Mouse (Mus musculus) heart, postnatal 14 days (tissue): Measurements from ENCODE around the gene Insc. TPM values are rescaled to one million over a fixed set of nuclear protein-coding genes. Genes with fewer than 3 reads are reported as not detected.

Source experiments
- DNase-seq, 2 experiments: peaks; one replicate each; pipeline ENCODE4 v3.0.0; 2021 to 2022
- intact Hi-C: fragments of 180-260 bp; cut with DNase I; formaldehyde crosslinking; loops from one replicate; pipeline ENCODE4 v1.15.1; 2025
- total RNA-seq, 2 experiments: library from RNA; stranded (reverse); gene quantifications; 2 replicates each; pipeline ENCODE4 v1.2.3; 2021

Insc gene
- total RNA-seq, 2 experiments from 2014 or later: 0.74 to 0.83 TPM

DNA sequence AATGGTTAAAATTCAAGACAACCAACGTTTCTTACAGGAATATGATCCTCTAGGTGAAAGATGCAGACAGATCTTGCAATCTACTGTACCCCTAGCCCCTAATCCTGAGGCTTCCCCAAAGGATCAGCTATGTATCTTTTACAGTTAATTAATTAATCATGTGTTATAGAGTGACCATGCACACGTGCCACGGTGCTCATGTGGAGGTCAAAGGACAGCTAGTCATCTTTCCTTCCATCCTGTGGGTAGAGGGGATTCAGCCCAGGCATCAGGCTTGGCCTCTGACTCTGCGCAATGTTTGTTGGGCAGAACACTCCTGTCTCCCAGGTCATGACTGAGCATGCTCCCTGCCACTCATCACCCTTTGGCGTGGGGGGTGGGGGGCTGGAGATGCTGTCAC is 74.4 kb downstream of the Insc start:
- intact Hi-C loops: loop anchor here (2.0 to 10.0 kb wide), 5 partner anchors 85 to 543 kb away; partner anchors contain the start of gene Psma1

DNA sequence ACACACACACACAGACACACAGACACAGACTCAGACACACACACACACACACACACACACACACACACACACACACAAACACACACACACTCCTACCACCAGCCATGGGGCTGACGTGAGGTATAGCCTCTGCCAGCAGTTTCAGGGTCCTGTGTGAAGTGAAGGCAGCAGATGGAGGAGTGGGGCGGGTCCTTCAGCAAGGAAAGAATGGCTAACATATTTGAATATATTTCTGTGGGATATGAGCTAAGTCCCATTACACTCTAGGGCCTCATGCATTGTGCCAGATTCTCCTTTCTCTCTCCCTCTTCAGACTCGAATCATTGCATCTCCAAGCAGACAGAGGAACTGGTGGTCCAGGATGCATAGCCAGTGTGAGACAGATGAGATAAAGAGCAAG is 74.9 kb downstream of the Insc start:
- DNase-seq: no peak
- intact Hi-C loops: loop anchor here (5.0 to 10.0 kb wide), 3 partner anchors 126 to 544 kb away; partner anchors contain the start of gene Psma1

More for the DNA sequence above, 74.4 kb downstream of the Insc start:
- no peak for DNase-seq

DNA sequence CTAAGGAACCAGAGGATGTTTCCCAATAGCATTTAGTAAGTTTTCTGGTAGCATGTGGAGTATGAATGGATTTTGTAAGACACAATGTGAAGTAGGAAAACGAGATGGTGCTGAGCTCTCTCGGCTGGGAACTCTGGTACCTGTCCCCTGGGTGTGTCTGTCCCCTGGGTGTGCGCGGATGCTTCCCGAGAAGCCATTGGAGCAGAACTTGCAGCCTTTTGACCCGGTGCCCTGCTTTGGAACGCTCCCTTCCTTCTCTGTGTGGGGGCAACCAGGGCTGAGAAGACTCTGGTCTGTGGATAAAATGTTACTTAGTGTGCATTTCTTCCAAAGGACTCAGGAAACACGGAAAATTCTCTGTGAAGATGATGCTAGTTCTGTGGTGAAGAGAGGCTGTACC is 75.3 kb downstream of the Insc start:
- intact Hi-C loops: loop anchor here (5.0 to 10.0 kb wide), 3 partner anchors 127 to 544 kb away; partner anchors contain the start of gene Psma1
- DNase-seq: no peak

DNA sequence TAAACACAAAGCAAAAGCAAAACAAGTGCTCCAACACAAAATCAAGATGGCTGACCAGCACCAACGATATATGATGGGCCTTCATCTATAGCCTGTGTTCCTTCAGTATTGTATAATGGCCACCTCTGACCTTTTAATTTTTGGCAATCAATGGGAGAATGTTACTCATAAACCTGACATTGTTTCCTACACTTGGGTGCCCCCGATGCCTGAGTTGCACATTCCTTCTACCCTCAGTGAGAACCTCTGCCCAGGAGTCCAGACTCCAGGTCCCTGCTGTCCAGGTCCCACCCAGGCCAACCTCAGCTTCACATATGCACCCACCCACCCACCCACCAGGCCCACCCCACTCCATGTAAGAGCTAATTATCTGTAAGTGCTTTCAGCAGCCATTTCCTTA is 79.2 kb downstream of the Insc start:
- intact Hi-C loops: no loop called here
- no peak for DNase-seq

DNA sequence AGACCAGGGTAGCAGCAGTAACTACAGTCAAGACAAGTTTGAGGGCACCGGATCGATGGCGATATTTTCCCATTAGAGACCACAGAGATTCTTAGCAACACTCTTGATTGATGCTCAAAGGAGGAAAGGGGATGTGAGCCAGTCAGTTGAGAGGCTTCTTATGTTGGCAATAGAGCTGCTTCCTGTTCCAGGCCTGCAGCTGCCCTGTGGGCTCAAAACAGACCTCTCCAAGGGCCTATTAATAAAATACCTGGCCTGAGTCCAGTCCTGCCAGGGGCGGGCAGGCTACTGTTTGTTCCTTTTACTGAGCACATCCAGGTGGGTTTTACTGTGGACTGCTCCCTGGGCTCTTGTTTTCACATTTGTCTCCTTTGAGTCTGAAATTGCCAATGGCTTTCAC is 83.9 kb downstream of the Insc start:
- peak; percentile 7 to 8 for DNase-seq
- intact Hi-C loops: no loop called here

DNA sequence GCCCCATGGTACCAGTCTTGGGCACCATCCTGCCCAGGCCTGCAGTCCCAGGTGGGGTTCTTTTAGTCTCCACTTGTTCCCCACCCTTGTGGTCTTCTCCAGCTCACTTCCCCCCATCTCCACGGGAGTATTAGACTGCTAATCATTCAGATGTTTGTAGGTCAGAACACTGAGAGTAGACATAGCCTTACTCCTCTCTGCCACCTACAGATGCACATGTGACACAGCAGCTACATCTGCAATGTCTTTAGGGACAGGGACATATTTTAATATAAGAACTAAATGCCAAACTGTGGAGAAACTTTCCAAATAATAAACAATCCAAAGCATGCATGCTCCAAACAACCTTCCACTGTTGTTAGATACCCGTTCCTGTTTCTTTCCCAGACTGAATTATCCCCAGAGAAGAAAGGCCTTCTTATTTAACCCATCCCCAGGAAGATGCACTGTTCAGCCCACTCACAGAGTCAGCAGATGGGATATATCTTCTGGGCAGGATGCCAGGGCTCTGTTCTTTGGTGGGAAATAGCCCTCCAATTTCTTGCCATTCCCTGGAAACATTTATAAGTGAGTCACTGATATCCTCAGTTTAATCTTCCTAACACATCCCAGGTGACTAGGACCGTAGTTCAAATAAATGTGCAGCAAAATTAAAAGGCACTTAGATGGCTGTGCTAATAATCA is 88.9 kb downstream of the Insc start:
- DNase-seq: no peak
- intact Hi-C loops: no loop called here

DNA sequence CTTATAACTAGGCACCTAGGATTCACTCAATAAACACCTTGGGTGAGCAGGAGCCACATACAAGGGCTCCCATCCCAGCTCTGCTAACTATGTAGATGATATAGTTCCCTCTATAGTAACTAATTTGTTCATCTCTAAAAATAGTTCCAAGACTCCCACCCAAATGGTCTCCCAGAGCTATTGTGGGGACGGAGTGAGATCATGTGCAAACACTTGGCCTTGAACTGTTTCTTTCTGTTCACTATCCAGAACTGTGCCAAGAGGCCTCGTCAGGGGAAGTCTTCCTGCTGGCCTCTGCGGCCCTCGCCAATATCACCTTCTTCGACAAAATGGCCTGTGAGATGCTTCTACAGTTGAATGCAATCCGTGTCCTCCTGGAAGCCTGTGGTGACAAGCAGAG is 91.0 kb downstream of the Insc start:
- intact Hi-C loops: no loop called here
- no peak for DNase-seq

DNA sequence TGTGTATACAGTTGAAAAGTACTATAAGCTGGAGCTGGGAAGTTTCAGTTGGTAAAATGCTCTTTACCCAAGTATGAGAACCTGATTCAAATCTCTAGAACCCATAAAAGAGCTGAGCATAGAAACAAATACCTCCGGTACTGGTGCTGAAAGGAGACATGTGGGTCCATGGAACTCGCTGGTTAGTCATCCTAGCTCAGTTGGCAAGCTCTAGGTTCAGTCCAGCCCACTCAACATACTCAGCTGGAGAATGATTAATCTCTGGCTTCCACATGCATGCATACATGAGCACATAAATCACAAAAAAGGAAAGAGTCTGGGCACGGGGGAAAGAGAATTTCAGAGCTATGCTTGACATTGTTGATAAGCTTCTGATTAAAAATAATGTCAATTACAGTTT is 93.8 kb downstream of the Insc start:
- intact Hi-C loops: no loop called here
- no peak for DNase-seq

DNA sequence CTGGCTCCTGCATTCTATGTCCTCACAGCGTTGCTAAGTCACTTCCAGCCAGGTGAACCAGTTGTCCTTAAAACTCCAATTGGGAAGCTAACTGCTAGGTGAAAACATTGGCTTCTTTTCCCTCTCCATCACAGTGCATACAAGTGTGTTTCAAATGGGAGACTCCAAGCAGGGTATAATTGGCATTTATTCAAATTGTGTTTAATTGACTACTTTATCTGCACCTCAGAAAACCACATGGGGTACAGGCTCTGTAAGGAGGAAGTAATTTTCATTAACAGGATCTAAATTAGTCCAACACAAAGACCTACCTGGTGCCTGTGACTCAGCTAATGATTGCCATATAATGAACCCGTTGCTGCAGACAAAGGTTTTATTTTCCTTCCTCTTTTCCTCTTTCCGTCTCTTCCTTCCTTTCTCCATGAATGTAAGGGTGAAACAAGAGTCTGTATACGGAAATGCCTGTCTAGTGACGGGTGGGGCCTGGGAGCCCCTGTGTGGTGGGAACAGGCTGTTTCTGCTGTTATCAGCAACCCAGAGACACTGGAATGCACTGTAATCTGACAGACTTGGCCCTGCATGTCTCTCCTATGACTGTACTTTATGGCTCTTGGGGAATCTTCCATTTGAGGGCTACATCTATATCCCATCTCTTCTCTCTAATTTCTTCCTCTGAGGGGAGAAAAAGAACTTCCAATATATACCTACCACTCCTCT is 96.7 kb downstream of the Insc start:
- DNase-seq: no peak
- intact Hi-C loops: no loop called here

DNA sequence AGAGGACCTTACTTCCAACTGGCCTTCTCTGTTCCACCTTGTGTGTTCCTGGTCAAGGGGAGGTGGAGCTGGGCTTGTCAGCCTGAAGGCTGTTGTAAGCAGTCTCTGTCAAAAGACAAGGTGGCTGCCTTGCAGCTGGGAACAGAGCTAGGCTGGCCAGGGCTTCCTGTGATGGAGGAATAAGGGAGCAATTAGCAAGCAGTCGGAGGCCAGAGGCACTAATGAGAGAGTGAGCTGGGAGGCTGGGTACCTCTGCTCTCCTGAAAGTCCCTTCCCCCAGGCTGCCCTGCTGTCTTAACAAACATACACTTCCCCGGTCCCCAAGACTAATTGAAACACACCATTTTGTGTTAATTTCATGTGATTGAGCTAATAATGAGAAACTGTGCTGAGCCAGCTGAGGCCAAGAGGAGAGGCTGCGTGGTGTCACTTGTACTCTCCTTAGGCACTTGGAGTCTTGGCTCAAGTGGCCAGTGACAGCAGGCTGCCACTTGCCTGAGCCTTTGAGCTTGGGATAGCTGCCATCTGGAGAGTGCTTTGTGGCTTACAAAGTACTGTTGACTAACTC is 99.2 kb downstream of the Insc start:
- DNase-seq: no peak
- intact Hi-C loops: no loop called here

DNA sequence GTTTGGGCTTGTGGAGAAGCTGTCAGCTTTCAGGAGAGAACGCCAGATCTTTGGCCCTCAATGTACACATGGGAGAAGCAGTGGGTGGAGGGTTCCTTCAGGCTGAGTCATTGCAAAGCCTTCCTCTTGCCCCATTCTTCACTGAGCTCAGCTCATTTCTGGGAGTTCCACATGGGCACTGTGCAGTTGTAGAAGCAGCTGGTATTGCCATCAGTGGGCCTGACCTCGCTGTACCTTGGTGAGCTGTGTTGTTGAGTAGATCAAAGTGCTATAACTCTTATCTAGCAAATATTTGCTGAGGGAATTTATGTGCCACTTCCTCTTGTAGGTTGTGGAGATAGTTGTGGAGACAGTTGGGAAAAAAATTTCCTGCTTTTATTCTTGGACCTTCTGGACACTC is 103.7 kb downstream of the Insc start:
- intact Hi-C loops: no loop called here
- DNase-seq: no peak

DNA sequence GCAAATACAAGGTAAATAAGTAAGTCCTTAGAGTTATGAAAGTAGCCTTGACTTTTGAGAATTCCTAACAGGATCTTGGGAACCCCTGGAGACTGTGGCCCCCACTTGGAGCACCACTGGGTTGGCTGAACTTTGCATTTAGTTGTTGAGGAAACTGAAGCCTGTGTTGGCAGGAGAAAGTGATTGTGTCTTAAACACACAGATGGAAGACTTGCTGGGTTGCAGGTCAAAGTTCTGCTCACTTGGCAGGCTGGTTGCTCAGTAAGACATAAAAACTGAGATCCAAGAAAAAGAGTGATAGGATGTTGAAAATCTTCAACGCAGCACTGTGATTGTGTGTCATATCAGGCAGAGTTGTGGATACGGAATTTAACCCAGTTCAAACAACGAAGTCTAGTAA is 108.9 kb downstream of the Insc start:
- DNase-seq: no peak
- intact Hi-C loops: no loop called here

DNA sequence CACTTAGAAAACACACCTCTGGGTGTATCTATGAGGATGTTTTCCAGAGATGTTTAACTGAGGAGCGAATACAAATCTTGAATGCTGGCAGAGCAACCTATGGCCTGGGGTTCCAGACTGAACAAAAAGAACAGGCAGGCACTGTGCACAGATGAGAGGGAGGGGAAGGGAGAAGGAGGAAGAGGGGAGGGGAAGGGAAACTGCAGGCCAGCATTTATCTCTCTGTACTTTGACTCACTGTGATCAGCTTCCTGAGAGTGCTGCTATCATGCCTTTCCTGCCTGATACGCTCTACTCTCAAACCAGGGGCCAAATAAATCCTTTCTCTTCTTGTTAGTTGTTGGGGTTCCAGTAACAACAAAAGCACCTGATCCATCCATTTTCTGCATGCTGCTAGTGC is 110.7 kb downstream of the Insc start:
- DNase-seq: no peak
- intact Hi-C loops: no loop called here

DNA sequence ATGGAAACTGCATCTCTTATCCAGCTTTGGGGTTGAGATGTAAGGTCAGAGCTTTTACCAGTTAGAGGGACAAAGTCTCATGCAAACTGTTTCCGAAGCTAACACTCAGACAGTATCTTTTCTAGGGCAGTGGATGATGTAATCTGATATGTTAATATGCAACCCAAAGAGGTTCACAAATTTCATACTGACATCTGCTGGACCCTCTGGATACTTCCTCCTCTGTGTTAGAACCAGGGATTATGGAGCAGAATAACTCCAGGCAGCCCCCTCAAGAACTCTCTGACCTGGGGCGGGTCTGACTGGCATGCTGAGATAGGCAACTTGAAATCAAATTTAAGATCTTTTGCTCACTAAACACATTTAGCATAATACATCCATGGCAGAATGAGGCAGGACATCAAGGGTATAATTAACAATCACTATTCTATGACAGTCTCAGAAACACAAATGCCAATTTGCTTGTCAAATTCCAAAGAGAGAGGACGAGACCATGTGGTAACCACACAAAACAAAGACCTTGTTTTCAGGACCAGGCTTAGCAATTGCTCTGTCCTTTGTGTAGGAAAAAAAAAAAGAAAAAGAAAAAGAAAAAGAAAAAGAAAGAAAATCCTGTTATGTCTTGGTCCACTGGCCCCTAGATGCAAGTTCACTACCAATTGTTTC is 117.5 kb downstream of the Insc start:
- intact Hi-C loops: no loop called here
- DNase-seq: no peak

DNA sequence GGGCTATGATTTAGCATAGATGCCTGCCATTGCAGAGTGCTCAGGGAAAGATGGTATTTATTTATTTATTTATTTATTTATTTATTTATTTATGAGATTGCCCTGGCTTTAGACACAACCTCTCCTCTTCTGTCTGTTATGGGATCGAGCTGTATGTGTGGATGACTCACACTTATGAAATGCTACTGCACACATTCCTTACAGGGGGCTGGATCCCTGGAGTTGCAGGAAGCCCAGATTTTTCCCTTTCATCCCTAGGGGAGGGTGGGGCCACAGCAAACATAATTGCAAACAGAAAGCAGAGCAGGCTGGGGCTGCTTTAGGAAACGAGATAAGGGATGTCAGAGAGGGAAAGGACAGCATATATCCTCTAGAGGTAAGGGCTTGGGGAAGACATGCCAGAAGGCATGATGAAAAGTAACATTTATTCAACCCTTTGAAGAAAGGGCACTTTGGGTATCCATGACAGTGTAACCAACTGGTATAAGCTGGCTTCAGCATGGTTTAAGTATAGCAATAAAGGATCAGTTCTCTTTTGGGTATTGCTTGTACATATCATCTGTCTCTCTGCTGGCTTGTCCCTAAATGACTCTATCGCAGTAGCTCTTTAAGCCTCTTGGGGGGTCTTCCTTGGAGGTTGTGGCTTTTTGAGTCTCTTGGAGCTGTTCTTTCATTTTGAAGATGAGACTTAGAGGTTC is 130.0 kb downstream of the Insc start:
- intact Hi-C loops: loop anchor here (5.0 kb wide), 1 partner anchor 1164 kb away; the partner anchor contains the start of genes 1110004F10Rik and Sox6
- DNase-seq: no peak

DNA sequence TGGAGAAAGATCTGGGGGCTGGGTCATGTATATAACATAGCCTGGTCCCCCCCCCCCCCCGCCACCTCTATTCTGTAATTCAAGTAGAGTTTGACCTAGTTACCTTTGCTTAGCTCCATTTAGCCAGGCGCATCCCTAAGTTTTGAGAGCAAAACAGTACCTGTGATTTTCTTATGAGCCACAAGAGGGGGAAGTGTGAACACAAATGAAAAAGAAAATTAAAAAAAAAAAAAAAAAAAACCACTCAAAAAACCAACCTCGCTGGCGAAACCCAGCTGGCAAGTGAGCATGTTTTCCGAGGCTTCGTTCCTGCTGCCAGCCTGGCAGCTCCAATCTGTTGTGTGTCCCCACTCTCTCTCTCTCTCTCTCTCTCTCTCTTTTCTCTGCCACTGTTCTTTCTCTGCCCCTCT is 130.5 kb downstream of the Insc start:
- DNase-seq: peak in 1 of 2 experiments; percentile 10
- intact Hi-C loops: loop anchor here (5.0 kb wide), 1 partner anchor 1163 kb away; the partner anchor contains the start of genes 1110004F10Rik and Sox6

DNA sequence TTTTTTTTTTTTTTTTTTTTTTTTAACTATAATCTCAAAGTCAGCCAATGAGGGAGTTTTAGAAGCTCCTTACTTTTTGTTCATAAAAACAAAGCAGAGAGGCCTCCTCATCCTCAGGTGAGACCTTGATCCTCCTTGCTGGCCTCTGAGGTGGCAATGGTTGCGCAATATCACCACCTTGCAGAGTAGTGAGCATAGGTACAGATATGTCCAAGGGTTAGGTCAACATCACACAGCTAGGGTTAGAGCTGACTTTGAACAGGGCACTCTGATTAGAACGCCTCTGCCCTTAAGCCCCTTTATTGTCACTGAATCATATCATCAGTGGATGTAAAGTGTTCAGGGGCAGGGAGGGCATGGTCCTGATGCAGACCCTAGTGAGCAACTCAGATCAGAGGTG is 131.1 kb downstream of the Insc start:
- intact Hi-C loops: loop anchor here (5.0 kb wide), 1 partner anchor 1163 kb away; the partner anchor contains the start of genes 1110004F10Rik and Sox6

DNA sequence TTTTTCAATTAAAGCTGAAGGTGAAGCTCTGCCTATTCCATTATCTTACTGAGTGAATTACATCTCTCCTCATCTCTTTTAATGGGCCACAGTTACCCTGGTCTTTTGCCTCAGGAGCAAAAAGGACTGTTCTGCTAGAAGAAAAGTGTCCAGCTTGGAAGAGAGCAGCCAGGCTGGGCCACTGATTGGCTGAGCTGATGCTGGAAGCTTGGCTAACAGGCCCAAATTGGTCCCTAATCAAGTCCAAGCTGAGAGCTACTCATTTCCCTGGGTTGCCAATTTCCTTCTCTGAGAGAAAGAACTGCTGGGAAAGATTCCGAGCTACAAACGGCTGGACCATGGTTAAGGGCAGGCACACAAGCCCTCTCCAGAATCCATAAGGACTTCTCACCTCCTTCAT is 140.1 kb downstream of the Insc start:
- DNase-seq: no peak
- intact Hi-C loops: no loop called here

More for the DNA sequence above, 131.1 kb downstream of the Insc start:
- no peak for DNase-seq

DNA sequence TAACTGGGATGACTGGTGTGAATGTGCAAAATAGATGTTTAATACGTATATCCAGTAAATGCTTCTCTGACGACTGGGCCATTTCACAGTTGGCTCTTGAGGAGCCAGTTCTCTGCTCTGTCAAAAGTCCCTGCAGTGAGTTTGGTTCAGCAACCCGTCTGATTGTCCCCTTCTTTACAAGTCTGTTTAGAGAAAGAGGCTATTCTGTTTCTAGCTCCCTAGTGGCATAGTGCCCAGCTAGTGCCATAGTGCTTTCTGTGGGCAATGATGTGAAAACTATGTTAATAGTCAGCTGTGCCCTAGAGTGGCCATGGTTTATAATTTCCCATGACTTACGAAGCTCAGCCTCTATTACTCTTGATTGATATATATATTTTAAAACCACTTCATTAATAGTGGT is 143.4 kb downstream of the Insc start:
- intact Hi-C loops: no loop called here
- DNase-seq: no peak

DNA sequence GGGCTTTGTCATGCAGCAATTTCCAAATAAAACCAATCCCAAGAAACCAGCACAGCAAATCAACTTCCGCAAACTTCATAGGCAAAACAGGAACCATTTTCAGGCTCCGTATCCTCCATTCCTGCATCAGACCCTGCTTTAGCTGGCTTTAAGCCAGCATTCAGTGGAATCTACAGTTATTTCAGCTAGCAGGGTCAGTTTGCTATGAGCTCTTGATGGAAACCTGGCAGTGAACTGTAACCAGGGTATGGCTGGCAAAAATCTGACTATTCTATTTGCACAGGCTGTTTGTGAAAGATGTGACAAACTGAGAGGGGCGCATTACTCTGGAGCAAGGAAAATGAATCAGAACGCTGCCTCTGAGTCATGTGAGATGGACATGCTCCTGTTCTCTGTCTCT is 146.7 kb downstream of the Insc start:
- no peak for DNase-seq
- intact Hi-C loops: no loop called here
